Mouse (Mus musculus): Measurements from ENCODE around the gene Atp2a2. TPM values are rescaled to one million over a fixed set of nuclear protein-coding genes. Genes with fewer than 3 reads are reported as not detected.
"Not testable (repeated sequence)": the region's sequence is repeated elsewhere in the genome, so short reads cannot be mapped to it uniquely, and the experiment has no call there.

The Atp2a2 gene
- total and polyA plus RNA-seq, 2 experiments, result 44.6 to 46.0 TPM

DNA sequence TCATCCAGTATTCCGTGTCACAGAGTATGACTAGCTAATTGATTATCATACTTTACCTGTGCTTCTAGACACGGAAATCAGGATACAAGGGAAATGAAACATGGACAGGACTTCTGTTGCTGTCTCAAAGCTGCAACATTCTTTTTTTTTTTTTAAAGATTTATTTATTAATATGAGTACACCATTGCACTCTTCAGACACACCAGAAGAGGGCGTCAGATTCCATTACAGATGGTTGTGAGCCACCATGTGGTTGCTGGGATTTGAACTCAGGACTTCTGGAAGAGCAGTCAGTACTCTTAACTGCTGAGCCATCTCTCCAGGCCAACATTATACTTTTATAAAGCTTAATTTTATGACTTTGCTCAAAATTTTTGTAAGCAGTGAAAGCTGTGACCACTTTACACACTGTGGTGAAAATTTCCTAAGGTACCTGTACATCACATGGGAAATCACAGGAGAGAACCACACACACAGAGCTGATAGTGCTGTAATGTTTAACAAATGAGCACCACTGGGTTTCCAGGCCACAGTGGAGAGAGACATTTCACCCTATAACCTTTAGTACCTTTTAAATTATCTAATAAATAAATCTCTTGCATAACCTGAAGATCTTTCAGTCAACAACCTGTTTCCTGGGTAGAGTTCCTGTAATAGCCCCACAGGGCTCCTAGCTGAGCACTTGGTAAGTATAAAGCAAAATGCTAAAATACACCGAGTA, 27.2 kb downstream of the Atp2a2 start:
- Histone ChIP-seq H3K4me1 (ENCODE audit: control insufficient read depth, insufficient read depth, low read length) (peaks cover 31% of the 10 kb centered on the region), H3K9ac (ENCODE audit: low read depth, low read length) (no peak overlapping the region), H3K36me3 (ENCODE audit: control insufficient read depth, insufficient read depth, low read length) (peaks cover 64% of the 10 kb centered on the region), H3K4me3 (ENCODE audit: insufficient read depth, low read depth, low read length) (no peak overlapping the region), H3K27me3 (ENCODE audit: control insufficient read depth, insufficient read depth, low read length) (no peaks in the 10 kb centered on the region), H3K79me2 (ENCODE audit: control insufficient read depth, insufficient read depth, low read length) (peaks cover 6% of the 10 kb centered on the region; the same call in 1 of the 2 replicates), H3K27ac (replicated peaks; ENCODE audit: insufficient read depth, low read depth, low read length) (peak overlapping the region; percentile 72)
- peak; percentile 91 for DNase-seq (ENCODE audit: extremely low read depth, low read depth, low spot score)
- no peak for TF ChIP-seq CTCF (IDR thresholded peaks at IDR 0.05; ENCODE audit: low read depth, low read length)
- no peak for TF ChIP-seq POLR2A (IDR thresholded peaks at IDR 0.05; ENCODE audit: extremely low read depth, insufficient read depth, low read length)
- 49% methylated on average over 4 of the region's 4 CpGs for whole genome bisulfite sequencing

GRCm38 (mm10) chr5:122471658-122472057, 30.4 kb downstream of the Atp2a2 start:
- Histone ChIP-seq H3K36me3 (ENCODE audit: control insufficient read depth, insufficient read depth, low read length) (peaks cover 77% of the 10 kb centered on the region), H3K79me2 (ENCODE audit: control insufficient read depth, insufficient read depth, low read length) (peaks cover 11% of the 10 kb centered on the region; the same call in 1 of the 2 replicates), H3K27ac (replicated peaks; ENCODE audit: insufficient read depth, low read depth, low read length) (no peak overlapping the region), H3K4me1 (ENCODE audit: control insufficient read depth, insufficient read depth, low read length) (peaks cover 19% of the 10 kb centered on the region), H3K4me3 (ENCODE audit: insufficient read depth, low read depth, low read length) (no peak overlapping the region), H3K9ac (ENCODE audit: low read depth, low read length) (no peak overlapping the region), H3K27me3 (ENCODE audit: control insufficient read depth, insufficient read depth, low read length) (no peaks in the 10 kb centered on the region)
- 70% methylated on average over 5 of the region's 5 CpGs for WGBS
- TF ChIP-seq POLR2A (IDR thresholded peaks at IDR 0.05; ENCODE audit: extremely low read depth, insufficient read depth, low read length) (no peak), CTCF (IDR thresholded peaks at IDR 0.05; ENCODE audit: low read depth, low read length) (no peak)
- DNase-seq (ENCODE audit: extremely low read depth, low read depth, low spot score), result no peak

DNA sequence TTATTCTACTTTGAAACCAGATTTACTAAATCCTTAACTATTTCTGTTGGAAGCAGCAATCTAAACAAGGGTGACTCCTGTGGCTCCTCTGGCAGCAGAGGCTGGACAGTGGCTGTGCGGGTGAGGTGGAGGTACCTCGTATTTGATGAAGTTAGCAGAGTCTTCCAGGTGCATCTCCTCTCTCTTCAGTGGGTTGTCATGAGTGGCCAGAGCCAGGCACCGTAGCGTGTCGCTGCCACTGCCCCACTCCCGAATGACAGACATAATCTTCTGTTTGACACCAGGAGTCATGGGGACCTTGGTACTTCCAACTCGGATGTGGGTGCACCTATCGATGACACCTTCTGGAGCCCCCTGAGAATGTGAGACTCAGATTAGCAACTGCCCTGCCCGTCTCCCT, 40.6 kb downstream of the Atp2a2 start:
- H3K36me3 ChIP-seq (ENCODE audit: control insufficient read depth, insufficient read depth, low read length), result peaks cover 89% of the 10 kb centered on the region
- H3K4me3 ChIP-seq (ENCODE audit: insufficient read depth, low read depth, low read length), result no peak overlapping the region
- peaks cover 12% of the 10 kb centered on the region for H3K4me1 ChIP-seq (ENCODE audit: control insufficient read depth, insufficient read depth, low read length)
- H3K79me2 ChIP-seq (ENCODE audit: control insufficient read depth, insufficient read depth, low read length), result no peaks in the 10 kb centered on the region; the same call in 1 of the 2 replicates
- no peak for TF ChIP-seq POLR2A (IDR thresholded peaks at IDR 0.05; ENCODE audit: extremely low read depth, insufficient read depth, low read length)
- TF ChIP-seq CTCF (IDR thresholded peaks at IDR 0.05; ENCODE audit: low read depth, low read length), result no peak
- WGBS, result 93% methylated on average over 9 of the region's 9 CpGs
- H3K9ac ChIP-seq (ENCODE audit: low read depth, low read length), result no peak overlapping the region
- DNase-seq (ENCODE audit: extremely low read depth, low read depth, low spot score), result no peak
- no peak overlapping the region for H3K27ac ChIP-seq (replicated peaks; ENCODE audit: insufficient read depth, low read depth, low read length)
- H3K27me3 ChIP-seq (ENCODE audit: control insufficient read depth, insufficient read depth, low read length), result no peaks in the 10 kb centered on the region

GRCm38 (mm10) chr5:122460656-122461055, 41.4 kb downstream of the Atp2a2 start:
- WGBS, result 83% methylated on average over 11 of the region's 11 CpGs
- H3K27me3 ChIP-seq (ENCODE audit: control insufficient read depth, insufficient read depth, low read length), result no peaks in the 10 kb centered on the region
- H3K4me3 ChIP-seq (ENCODE audit: insufficient read depth, low read depth, low read length), result no peak overlapping the region
- TF ChIP-seq CTCF (IDR thresholded peaks at IDR 0.05; ENCODE audit: low read depth, low read length) (no peak), POLR2A (IDR thresholded peaks at IDR 0.05; ENCODE audit: extremely low read depth, insufficient read depth, low read length) (no peak)
- peaks cover 8% of the 10 kb centered on the region for H3K4me1 ChIP-seq (ENCODE audit: control insufficient read depth, insufficient read depth, low read length)
- H3K36me3 ChIP-seq (ENCODE audit: control insufficient read depth, insufficient read depth, low read length), result peaks cover 88% of the 10 kb centered on the region
- H3K79me2 ChIP-seq (ENCODE audit: control insufficient read depth, insufficient read depth, low read length), result no peaks in the 10 kb centered on the region; the same call in 1 of the 2 replicates
- H3K9ac ChIP-seq (ENCODE audit: low read depth, low read length), result no peak overlapping the region
- DNase-seq (ENCODE audit: extremely low read depth, low read depth, low spot score), result no peak
- no peak overlapping the region for H3K27ac ChIP-seq (replicated peaks; ENCODE audit: insufficient read depth, low read depth, low read length)

GRCm38 (mm10) chr5:122459335-122459734, 42.7 kb downstream of the Atp2a2 start:
- no peak overlapping the region for H3K9ac ChIP-seq (ENCODE audit: low read depth, low read length)
- H3K4me1 ChIP-seq (ENCODE audit: control insufficient read depth, insufficient read depth, low read length), result peaks cover 8% of the 10 kb centered on the region
- H3K79me2 ChIP-seq (ENCODE audit: control insufficient read depth, insufficient read depth, low read length), result no peaks in the 10 kb centered on the region; the same call in 1 of the 2 replicates
- H3K27ac ChIP-seq (replicated peaks; ENCODE audit: insufficient read depth, low read depth, low read length), result no peak overlapping the region
- WGBS, result 93% methylated on average over 5 of the region's 5 CpGs
- H3K36me3 ChIP-seq (ENCODE audit: control insufficient read depth, insufficient read depth, low read length), result peaks cover 76% of the 10 kb centered on the region
- DNase-seq (ENCODE audit: extremely low read depth, low read depth, low spot score), result no peak
- TF ChIP-seq POLR2A (IDR thresholded peaks at IDR 0.05; ENCODE audit: extremely low read depth, insufficient read depth, low read length) (no peak), CTCF (IDR thresholded peaks at IDR 0.05; ENCODE audit: low read depth, low read length) (no peak)
- H3K27me3 ChIP-seq (ENCODE audit: control insufficient read depth, insufficient read depth, low read length), result no peaks in the 10 kb centered on the region
- H3K4me3 ChIP-seq (ENCODE audit: insufficient read depth, low read depth, low read length), result no peak overlapping the region

DNA sequence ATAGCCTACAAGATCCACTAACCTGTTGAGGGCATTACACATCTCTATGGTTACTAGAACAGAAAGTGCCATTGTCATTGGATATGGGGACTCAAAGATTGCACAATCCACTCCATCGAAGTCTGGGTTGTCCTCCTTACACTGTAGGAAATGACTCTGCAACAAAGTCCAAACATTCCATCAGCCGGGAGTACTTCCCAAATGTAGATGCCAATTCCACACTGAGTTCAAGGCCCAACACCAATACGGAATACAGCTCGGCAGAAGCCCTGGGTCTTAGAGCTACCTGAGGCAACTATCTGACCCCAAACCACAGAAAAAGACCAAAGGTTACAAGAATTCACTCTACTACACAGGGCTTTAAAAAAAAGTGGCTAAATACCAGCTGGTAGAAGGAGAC, 44.0 kb downstream of the Atp2a2 start:
- Histone ChIP-seq H3K36me3 (ENCODE audit: control insufficient read depth, insufficient read depth, low read length) (peaks cover 74% of the 10 kb centered on the region), H3K27ac (replicated peaks; ENCODE audit: insufficient read depth, low read depth, low read length) (peak overlapping the region; percentile 49; the same call in 1 of the 2 replicates), H3K27me3 (ENCODE audit: control insufficient read depth, insufficient read depth, low read length) (no peaks in the 10 kb centered on the region), H3K4me3 (ENCODE audit: insufficient read depth, low read depth, low read length) (no peak overlapping the region), H3K79me2 (ENCODE audit: control insufficient read depth, insufficient read depth, low read length) (no peaks in the 10 kb centered on the region; the same call in 1 of the 2 replicates), H3K9ac (ENCODE audit: low read depth, low read length) (no peak overlapping the region), H3K4me1 (ENCODE audit: control insufficient read depth, insufficient read depth, low read length) (peaks cover 8% of the 10 kb centered on the region)
- no peak for TF ChIP-seq POLR2A (IDR thresholded peaks at IDR 0.05; ENCODE audit: extremely low read depth, insufficient read depth, low read length)
- no peak for TF ChIP-seq CTCF (IDR thresholded peaks at IDR 0.05; ENCODE audit: low read depth, low read length)
- DNase-seq (ENCODE audit: extremely low read depth, low read depth, low spot score), result peak; percentile 88
- 11% methylated on average over 4 of the region's 4 CpGs for WGBS

GRCm38 (mm10) chr5:122457054-122457453, 45.0 kb downstream of the Atp2a2 start:
- not testable (repeated sequence) for H3K27me3 ChIP-seq (ENCODE audit: control insufficient read depth, insufficient read depth, low read length); H3K79me2 ChIP-seq (ENCODE audit: control insufficient read depth, insufficient read depth, low read length); H3K27ac ChIP-seq (replicated peaks; ENCODE audit: insufficient read depth, low read depth, low read length); DNase-seq (ENCODE audit: extremely low read depth, low read depth, low spot score); H3K4me3 ChIP-seq (ENCODE audit: insufficient read depth, low read depth, low read length); H3K9ac ChIP-seq (ENCODE audit: low read depth, low read length)
- Histone ChIP-seq H3K36me3 (ENCODE audit: control insufficient read depth, insufficient read depth, low read length) (peaks cover 66% of the 10 kb centered on the region), H3K4me1 (ENCODE audit: control insufficient read depth, insufficient read depth, low read length) (peaks cover 11% of the 10 kb centered on the region)
- 88% methylated on average over 9 of the region's 9 CpGs for WGBS

Measured in liver, adult 2 months (tissue).